Mouse (Mus musculus): ENCODE measurements at regions not wholly inside any gene's neighbourhood (a gene's known extent, or its start where the extent isn't known, plus 50 kb on each side); places are given as distances from the start of the nearest gene placed in this dataset.

- peak; percentile 52 for DNase-seq (ENCODE audit: low read depth, low spot score)
- Histone ChIP-seq H3K27me3 (ENCODE audit: control insufficient read depth, insufficient read depth, low read length, poor library complexity, severe bottlenecking) (no peaks in the 10 kb centered on the region), H3K36me3 (ENCODE audit: control insufficient read depth, insufficient read depth, low read length, poor library complexity, severe bottlenecking) (no peaks in the 10 kb centered on the region)
Measured at GRCm38 (mm10) chr8:116452806-116453205, 52.0 kb upstream of the Dynlrb2 start.

- DNase-seq (ENCODE audit: low read depth, low spot score) = no peak
- no peaks in the 10 kb centered on the region for H3K27me3 ChIP-seq (ENCODE audit: control insufficient read depth, insufficient read depth, low read length, poor library complexity, severe bottlenecking)
- H3K36me3 ChIP-seq (ENCODE audit: control insufficient read depth, insufficient read depth, low read length, poor library complexity, severe bottlenecking) = no peaks in the 10 kb centered on the region
Measured at GRCm38 (mm10) chr8:116451397-116451796, 53.4 kb upstream of the Dynlrb2 start.

GRCm38 (mm10) chr8:116447452-116447851 lies 57.3 kb upstream of the Dynlrb2 start:
- no peak for DNase-seq (ENCODE audit: low read depth, low spot score)
- no peaks in the 10 kb centered on the region for H3K27me3 ChIP-seq (ENCODE audit: control insufficient read depth, insufficient read depth, low read length, poor library complexity, severe bottlenecking)
- no peaks in the 10 kb centered on the region for H3K36me3 ChIP-seq (ENCODE audit: control insufficient read depth, insufficient read depth, low read length, poor library complexity, severe bottlenecking)

GRCm38 (mm10) chr8:116442827-116443226 lies 61.9 kb upstream of the Dynlrb2 start:
- DNase-seq (ENCODE audit: low read depth, low spot score) = no peak
- Histone ChIP-seq H3K36me3 (ENCODE audit: control insufficient read depth, insufficient read depth, low read length, poor library complexity, severe bottlenecking) (no peaks in the 10 kb centered on the region), H3K27me3 (ENCODE audit: control insufficient read depth, insufficient read depth, low read length, poor library complexity, severe bottlenecking) (peaks cover 2% of the 10 kb centered on the region; the same call in 1 of the 2 replicates)

GRCm38 (mm10) chr8:116438895-116439294 lies 65.9 kb upstream of the Dynlrb2 start:
- no peaks in the 10 kb centered on the region for H3K36me3 ChIP-seq (ENCODE audit: control insufficient read depth, insufficient read depth, low read length, poor library complexity, severe bottlenecking)
- peaks cover 2% of the 10 kb centered on the region; the same call in 1 of the 2 replicates for H3K27me3 ChIP-seq (ENCODE audit: control insufficient read depth, insufficient read depth, low read length, poor library complexity, severe bottlenecking)
- DNase-seq (ENCODE audit: low read depth, low spot score) = peak; percentile 74

- H3K36me3 ChIP-seq (ENCODE audit: control insufficient read depth, insufficient read depth, low read length, poor library complexity, severe bottlenecking) = no peaks in the 10 kb centered on the region
- no peaks in the 10 kb centered on the region for H3K27me3 ChIP-seq (ENCODE audit: control insufficient read depth, insufficient read depth, low read length, poor library complexity, severe bottlenecking)
- no peak for DNase-seq (ENCODE audit: low read depth, low spot score)
Measured at GRCm38 (mm10) chr8:116435268-116435980, 69.3 kb upstream of the Dynlrb2 start.

GRCm38 (mm10) chr8:116430051-116430450 lies 74.7 kb upstream of the Dynlrb2 start:
- no peak for DNase-seq (ENCODE audit: low read depth, low spot score)
- Histone ChIP-seq H3K27me3 (ENCODE audit: control insufficient read depth, insufficient read depth, low read length, poor library complexity, severe bottlenecking) (no peaks in the 10 kb centered on the region), H3K36me3 (ENCODE audit: control insufficient read depth, insufficient read depth, low read length, poor library complexity, severe bottlenecking) (no peaks in the 10 kb centered on the region)

- DNase-seq (ENCODE audit: low read depth, low spot score) = no peak
- Histone ChIP-seq H3K27me3 (ENCODE audit: control insufficient read depth, insufficient read depth, low read length, poor library complexity, severe bottlenecking) (no peaks in the 10 kb centered on the region), H3K36me3 (ENCODE audit: control insufficient read depth, insufficient read depth, low read length, poor library complexity, severe bottlenecking) (no peaks in the 10 kb centered on the region)
Measured at GRCm38 (mm10) chr8:116429649-116430048, 75.1 kb upstream of the Dynlrb2 start.

GRCm38 (mm10) chr8:116422826-116423225 lies 81.9 kb upstream of the Dynlrb2 start:
- Histone ChIP-seq H3K36me3 (ENCODE audit: control insufficient read depth, insufficient read depth, low read length, poor library complexity, severe bottlenecking) (no peaks in the 10 kb centered on the region), H3K27me3 (ENCODE audit: control insufficient read depth, insufficient read depth, low read length, poor library complexity, severe bottlenecking) (no peaks in the 10 kb centered on the region)
- DNase-seq (ENCODE audit: low read depth, low spot score) = no peak

GRCm38 (mm10) chr8:116412703-116413102 lies 92.1 kb upstream of the Dynlrb2 start:
- no peak for DNase-seq (ENCODE audit: low read depth, low spot score)
- H3K27me3 ChIP-seq (ENCODE audit: control insufficient read depth, insufficient read depth, low read length, poor library complexity, severe bottlenecking) = no peaks in the 10 kb centered on the region
- no peaks in the 10 kb centered on the region for H3K36me3 ChIP-seq (ENCODE audit: control insufficient read depth, insufficient read depth, low read length, poor library complexity, severe bottlenecking)

- H3K36me3 ChIP-seq (ENCODE audit: control insufficient read depth, insufficient read depth, low read length, poor library complexity, severe bottlenecking) = no peaks in the 10 kb centered on the region
- H3K27me3 ChIP-seq (ENCODE audit: control insufficient read depth, insufficient read depth, low read length, poor library complexity, severe bottlenecking) = no peaks in the 10 kb centered on the region
- no peak for DNase-seq (ENCODE audit: low read depth, low spot score)
Measured at GRCm38 (mm10) chr8:116410041-116410440, 94.7 kb upstream of the Dynlrb2 start.

- no peak for DNase-seq (ENCODE audit: low read depth, low spot score)
- Histone ChIP-seq H3K36me3 (ENCODE audit: control insufficient read depth, insufficient read depth, low read length, poor library complexity, severe bottlenecking) (no peaks in the 10 kb centered on the region), H3K27me3 (ENCODE audit: control insufficient read depth, insufficient read depth, low read length, poor library complexity, severe bottlenecking) (no peaks in the 10 kb centered on the region)
Measured at GRCm38 (mm10) chr8:116409011-116409410, 95.8 kb upstream of the Dynlrb2 start.

GRCm38 (mm10) chr8:116404571-116404970 lies 100.2 kb upstream of the Dynlrb2 start:
- Histone ChIP-seq H3K27me3 (ENCODE audit: control insufficient read depth, insufficient read depth, low read length, poor library complexity, severe bottlenecking) (no peaks in the 10 kb centered on the region), H3K36me3 (ENCODE audit: control insufficient read depth, insufficient read depth, low read length, poor library complexity, severe bottlenecking) (no peaks in the 10 kb centered on the region)
- DNase-seq (ENCODE audit: low read depth, low spot score) = no peak

- no peaks in the 10 kb centered on the region for H3K27me3 ChIP-seq (ENCODE audit: control insufficient read depth, insufficient read depth, low read length, poor library complexity, severe bottlenecking)
- H3K36me3 ChIP-seq (ENCODE audit: control insufficient read depth, insufficient read depth, low read length, poor library complexity, severe bottlenecking) = no peaks in the 10 kb centered on the region
- DNase-seq (ENCODE audit: low read depth, low spot score) = no peak
Measured at GRCm38 (mm10) chr8:116403366-116403765, 101.4 kb upstream of the Dynlrb2 start.

GRCm38 (mm10) chr8:116399452-116399851 lies 105.3 kb upstream of the Dynlrb2 start:
- DNase-seq (ENCODE audit: low read depth, low spot score) = no peak
- Histone ChIP-seq H3K36me3 (ENCODE audit: control insufficient read depth, insufficient read depth, low read length, poor library complexity, severe bottlenecking) (no peaks in the 10 kb centered on the region), H3K27me3 (ENCODE audit: control insufficient read depth, insufficient read depth, low read length, poor library complexity, severe bottlenecking) (no peaks in the 10 kb centered on the region)
